Mouse (Mus musculus): ENCODE data around the gene Il18rap.
"Not testable (repeated sequence)": the region's sequence is repeated elsewhere in the genome, so short reads cannot be mapped to it uniquely, and the experiment has no call there.

Gene Il18rap

DNA sequence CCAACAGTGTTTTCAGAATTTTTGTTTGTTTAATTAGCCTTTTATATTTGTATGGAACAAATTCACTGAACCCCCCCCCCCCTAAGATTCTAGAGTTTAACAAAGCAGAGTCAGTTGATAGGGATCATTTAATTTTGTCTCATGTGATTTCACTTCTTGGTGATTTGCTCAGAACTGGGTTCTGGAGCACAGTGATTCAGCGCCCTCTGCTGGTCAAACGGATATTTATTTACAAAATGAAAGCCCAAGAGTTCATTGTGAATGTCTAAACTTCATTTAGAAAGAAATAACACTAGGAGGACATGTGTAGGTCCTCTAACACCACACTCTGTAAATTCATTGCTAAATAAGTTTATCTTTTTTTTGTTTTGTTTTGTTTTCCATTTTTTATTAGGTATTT lies 29.5 kb downstream of the Il18rap start:
- peak; percentile 8 for DNase-seq (ENCODE audit: low spot score)

DNA sequence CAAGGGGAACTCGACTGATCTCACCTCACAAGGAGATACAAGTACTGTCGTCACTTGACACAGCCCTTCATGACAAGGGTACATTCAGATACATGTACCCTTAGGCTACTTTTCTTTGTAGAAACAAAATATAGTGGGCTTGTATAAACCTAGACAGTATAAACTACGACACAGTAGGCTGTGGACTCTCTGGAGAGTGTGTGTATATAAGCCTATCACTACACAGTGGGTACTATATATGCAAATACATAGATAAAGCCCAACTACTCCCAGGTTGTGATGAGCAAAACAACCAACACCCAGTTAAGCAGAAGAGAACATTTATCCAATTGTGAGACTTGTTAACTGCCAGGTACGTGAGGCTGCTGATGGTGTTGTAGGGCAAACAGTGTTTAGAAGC lies 31.5 kb downstream of the Il18rap start:
- no peak for DNase-seq (ENCODE audit: low spot score)

DNA sequence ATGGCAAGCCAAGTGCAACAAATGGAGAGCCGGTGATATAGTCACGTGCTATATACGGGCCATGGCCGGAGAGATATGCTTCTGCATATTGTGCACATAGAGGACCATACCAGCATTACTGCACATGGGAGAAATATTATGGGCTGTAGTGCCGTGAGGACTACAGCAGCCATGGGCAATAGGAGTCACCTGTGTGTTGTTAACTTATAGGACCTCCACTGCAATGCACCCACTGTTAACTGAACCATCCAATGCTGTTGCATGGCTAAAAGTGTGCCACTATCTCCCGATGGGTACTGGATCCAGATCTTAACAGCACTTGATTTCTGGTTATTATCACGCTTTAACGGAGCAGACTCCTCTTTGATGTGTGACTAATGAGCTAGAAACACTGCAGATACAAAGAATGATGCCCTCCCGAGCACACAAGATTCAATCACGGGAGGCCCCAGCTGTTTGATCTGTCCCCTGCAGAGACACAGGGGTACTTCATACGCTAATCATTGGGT lies 32.0 kb downstream of the Il18rap start:
- DNase-seq (ENCODE audit: low spot score), result no peak

DNA sequence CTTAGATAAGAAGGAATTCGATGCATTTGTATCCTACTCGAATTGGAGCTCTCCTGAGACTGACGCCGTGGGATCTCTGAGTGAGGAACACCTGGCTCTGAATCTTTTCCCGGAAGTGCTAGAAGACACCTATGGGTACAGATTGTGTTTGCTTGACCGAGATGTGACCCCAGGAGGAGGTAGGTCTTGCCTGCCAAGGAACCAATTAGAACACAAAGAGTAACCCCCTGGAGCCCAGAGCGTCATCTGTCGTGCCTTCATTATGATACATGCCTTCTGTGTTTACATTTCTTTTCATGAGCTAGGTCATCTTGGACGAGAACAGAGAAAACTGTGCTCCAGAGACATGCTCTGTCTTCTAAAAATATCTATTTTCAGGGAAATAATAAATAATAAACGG lies 32.6 kb downstream of the Il18rap start:
- DNase-seq (ENCODE audit: low spot score), result no peak

DNA sequence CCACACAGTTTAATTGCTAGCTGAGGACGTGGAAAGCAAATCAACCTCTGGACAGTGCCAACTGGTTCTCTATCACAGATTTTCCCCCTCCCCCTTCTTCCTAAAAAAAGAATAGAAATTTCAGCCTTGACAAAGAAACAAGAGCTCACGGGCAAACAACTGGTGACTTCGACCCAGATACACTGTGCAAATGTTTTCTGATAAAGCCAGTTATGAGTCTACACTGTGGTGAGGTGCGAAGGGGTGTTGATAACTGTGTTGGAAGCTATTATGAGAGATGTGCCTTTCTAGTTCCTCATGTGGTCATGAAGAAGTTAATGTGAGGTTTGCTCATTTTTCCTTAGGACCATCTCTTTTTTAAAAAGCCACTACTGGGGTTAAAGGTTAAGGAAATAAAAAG lies 54.2 kb downstream of the Il18rap start:
- DNase-seq (ENCODE audit: low spot score), result no peak

DNA sequence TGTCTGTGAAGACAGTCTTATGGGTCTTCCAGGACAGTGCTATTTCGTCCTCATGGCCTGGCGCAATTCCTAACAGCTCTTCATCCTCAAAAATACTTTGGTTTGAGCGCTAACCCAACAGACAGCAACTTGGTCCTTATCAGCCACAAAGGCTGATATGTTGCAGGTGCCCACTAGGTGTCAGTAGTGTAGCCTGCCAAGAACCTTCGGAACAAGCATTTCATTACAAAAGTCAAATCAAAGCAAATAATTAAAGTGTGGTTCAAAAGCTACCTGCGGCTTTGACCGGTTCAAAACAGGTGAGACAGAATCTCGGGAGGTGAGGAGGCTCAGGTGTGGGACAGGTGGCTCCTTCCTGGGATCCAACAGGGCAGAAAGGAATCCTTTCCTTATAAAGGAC lies 64.6 kb downstream of the Il18rap start, which contains the start of gene Slc9a4:
TSS of gene Slc9a4 (plus strand) at position 298 of the 400 bp plus-strand sequence.
- peak; percentile 4 for DNase-seq (ENCODE audit: low spot score)

DNA sequence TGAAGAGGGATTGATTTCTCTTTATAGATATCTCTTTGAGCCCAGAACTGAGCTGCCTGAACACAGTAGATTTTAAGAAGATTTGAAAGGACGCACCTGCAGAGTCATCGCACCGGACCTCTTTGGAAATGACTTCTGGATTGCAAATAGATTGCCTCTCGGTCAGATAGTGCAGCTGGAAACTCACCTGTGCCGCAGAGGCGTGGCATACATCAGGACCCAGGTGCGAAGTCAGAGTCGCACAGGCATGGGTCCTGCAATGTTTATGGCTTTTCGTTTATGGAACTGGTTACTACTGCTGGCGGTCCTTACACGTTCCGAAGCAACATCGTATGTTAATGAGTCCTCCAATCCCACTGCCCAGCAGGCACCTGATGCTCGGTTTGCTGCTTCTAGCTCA lies 65.1 kb downstream of the Il18rap start:
- no peak for DNase-seq (ENCODE audit: low spot score)

DNA sequence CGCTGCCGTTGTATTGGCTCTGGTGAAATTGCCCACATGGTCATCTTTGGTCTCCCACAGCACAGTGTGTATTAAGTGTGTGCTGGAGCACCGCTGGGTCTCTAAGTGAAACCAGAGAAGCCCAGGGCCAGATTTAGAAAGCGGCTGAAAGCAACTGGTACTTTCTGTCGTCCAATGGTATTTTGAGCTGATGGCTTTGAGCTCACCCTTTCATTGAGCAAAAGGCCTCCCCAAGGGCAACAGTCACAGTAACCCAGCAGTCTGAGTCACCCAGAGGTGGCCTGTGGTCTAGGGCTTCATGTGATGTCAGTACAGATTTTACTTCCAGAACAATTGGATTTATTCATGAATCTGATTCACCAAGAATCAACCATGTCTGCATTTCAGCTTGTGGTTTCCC lies 71.6 kb downstream of the Il18rap start:
- no peak for DNase-seq (ENCODE audit: low spot score)

DNA sequence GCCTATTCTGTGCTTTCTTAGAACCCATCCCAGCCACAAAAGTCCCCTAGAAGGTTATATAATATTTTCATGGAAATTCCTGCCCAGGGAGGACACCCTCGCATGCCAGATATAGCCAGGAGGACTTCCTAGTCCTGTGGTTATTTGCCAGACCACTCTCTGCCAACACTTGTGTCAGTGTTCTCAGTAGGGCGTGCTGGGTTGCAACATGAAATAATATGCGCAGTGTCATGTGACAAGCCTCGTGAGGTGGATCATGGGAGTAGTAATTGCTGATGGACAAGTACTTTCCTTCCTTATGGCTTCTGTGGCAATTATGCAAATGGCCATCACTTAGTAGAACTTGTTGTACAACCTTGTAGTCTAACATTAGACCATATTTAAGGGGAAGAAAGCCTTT lies 75.8 kb downstream of the Il18rap start:
- no peak for DNase-seq (ENCODE audit: low spot score)

DNA sequence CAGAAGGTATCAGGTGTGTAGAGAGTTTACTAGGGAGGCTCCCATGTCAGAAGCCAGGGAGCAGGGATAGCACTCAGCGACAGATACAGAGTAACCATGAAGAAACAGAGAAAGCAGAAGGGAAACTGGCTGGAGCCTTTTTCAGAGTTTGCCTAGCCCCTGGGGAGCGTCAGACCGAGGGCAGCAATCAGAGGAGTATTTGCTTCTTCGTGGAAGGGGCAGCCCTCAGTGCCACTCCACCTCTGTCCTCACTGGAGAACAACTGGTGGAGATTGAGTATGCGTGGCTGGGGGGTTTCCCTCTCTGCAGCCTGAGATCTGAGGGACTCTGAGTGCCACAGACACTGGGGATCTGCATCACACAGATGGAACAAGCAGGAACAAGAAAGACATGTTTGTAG lies 82.7 kb downstream of the Il18rap start:
- no peak for DNase-seq (ENCODE audit: low spot score)

DNA sequence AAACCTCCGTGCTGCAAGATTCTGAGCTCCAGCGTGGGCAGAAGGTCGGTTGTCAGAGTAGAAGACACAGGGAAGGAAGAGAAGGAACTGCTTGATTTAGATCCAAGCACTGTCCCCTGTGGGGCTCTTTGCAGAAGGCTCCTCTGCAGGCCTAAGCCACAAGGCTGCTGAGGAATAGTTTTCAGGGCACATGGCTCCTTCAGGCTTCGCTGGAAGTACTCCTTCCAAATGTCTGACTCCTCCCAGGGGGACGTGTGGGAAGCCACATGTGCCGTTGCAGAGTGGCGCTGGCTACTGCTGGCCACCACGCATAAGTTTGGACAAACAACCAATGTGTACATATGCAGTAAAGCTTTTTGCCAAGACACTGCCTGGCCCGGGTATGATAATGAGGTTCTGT lies 84.5 kb downstream of the Il18rap start:
- not testable (repeated sequence) for DNase-seq (ENCODE audit: low spot score)

DNA sequence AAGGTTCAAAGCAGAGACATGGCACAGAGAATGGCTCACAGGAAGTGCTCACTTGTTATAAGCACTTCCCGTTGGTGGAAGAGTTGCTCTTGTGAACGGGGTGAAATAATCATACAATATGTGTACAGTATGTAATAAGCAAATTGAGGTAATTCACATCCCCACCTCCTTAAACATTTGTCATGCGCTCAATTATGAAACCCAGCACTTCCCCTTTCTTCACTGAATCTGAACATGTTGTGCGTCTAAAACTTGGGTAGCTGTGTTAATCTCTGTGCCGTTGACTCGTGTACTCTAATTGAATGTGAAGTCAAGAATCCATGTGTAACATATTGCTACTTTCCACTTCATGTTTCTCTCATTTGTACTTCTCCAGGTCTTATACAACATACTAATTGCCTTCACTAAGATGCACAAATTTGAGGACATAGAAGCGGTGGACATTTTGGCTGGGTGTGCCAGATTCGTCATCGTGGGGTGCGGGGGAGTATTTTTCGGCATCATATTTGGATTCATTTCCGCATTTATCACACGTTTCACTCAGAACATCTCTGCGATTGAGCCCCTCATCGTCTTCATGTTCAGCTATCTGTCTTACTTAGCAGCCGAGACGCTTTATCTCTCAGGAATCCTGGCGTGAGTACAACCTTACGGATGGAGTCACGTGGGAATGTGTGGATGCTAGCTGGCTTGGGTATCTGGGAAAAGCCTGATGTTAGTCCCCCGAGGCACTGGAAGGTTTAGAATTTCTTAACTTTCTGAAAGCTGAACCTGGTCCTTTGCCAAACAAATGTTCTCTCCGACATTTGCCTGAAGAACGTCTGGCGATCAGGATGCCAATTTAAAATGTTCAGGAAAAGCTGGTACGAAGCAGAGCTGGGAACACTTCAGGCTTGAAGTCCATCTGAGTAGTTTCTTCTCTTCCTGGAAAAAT lies 85.5 kb downstream of the Il18rap start:
- DNase-seq (ENCODE audit: low spot score), result no peak

Data from yolk sac, embryonic 10.5 days (tissue).